Mouse (Mus musculus) thymus, adult 2 months (tissue): ENCODE measurements at regions not wholly inside any gene's neighbourhood (a gene's known extent, or its start where the extent isn't known, plus 50 kb on each side); places are given as distances from the start of the nearest gene placed in this dataset.

Experiments used
- CTCF ChIP-seq: fragments of 200-500 bp; IDR thresholded peaks from 2 replicates; pipeline ENCODE4 v1.5.1; 2012; ENCODE audit warnings: mild to moderate bottlenecking, control low read depth, low read length, moderate library complexity, borderline replicate concordance; ENCODE audit not compliant: control insufficient read depth, poor library complexity, insufficient read depth; ENCODE audit errors: extremely low read depth
- POLR2A ChIP-seq: fragments of 200-500 bp; IDR thresholded peaks from 2 replicates; pipeline ENCODE4 v1.6.1; 2012; ENCODE audit warnings: mild to moderate bottlenecking, low read length, control low read depth, moderate library complexity; ENCODE audit not compliant: control insufficient read depth, poor library complexity, insufficient read depth; ENCODE audit errors: extremely low read depth

- no peak for TF ChIP-seq CTCF
- no peak for TF ChIP-seq POLR2A
Observed at GRCm38 (mm10) chr2:45185621-45185999, 68.4 kb upstream of the Zeb2 start.
